Mouse (Mus musculus): ENCODE measurements around the gene Baz1b.

The Baz1b gene

GRCm38 (mm10) chr5:135180796-135181195, 6.3 kb upstream of the Baz1b start:
- 96% methylated on average over 14 of the region's 14 CpGs for WGBS

- whole genome bisulfite sequencing: 66% methylated on average over 6 of the region's 6 CpGs
Measured at GRCm38 (mm10) chr5:135181776-135182175, 5.3 kb upstream of the Baz1b start.

DNA sequence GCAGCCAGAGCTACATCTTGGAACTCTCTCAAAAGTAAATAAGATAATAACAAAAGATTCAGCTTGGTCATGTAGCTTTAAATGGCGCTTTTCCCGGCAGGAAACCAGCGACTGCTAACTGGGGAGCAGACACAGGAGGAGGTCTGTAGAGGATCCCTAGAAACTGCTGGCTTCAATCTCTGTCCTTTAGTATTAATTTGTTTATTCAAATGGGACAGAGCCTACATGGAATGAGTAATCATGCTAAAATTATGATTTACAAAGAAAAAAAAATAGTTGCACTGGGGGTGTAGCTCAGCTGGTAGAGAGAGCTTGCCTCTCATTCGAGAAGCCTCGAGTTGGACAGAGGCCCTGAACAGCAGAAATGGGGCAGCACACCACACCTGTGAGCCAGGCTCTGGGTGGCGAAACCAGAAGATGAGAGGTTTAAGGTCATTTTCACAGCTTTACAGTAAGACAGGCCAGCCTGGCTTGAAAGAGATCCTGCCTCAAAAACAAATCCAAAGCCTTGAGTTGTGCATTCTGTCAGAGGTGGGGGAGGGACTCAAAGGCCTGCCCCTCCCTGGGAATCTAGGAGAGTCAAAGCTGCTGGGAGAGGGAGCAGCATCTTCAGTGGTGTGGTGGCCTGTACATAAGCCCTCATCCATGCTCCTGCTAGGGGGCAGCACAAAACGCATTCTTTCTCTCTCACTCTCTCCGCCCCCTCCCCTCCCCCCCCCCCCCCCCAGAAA, 3.8 kb upstream of the Baz1b start:
- WGBS: 18% methylated on average over 8 of the region's 8 CpGs

- 95% methylated on average over 3 of the region's 3 CpGs for WGBS
Measured at GRCm38 (mm10) chr5:135185016-135185415, 2.0 kb upstream of the Baz1b start.

DNA sequence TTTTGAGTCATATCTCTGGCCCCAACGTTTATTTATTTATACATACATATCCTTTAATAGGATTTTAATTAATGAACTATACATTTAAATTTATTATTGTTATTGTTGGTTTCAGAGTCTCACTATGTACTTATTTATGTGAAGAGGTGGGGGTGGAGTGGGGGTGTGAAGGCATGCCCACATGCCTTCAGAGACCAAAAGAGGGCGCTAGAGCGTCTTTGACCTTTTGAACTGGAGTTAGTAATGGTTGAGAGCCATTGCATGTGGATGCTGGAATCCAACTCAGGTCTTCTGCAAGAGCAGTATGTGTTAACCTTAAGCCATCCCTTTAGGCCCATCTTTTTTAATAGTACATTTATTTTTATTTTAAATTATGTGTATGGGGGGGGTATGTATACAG, 1.5 kb upstream of the Baz1b start:
- 32% methylated on average over 3 of the region's 3 CpGs for WGBS

DNA sequence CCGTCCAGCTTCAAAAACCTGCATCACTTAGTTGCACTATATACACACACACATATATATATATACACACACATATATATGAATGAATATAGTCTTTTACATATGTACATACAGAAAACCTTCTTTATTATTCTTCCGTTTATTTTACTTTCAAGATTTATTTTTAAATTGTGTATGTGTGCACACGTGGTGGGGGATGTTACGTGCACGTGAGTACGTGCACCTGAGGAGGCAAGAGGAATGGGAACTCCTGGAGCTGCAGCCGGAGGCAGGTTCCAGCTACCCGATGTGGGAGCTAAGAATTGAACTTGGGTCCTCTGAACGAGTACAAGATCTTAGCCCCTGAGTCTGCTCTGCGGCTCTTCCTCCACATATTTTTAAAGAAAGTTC, 838 bp upstream of the Baz1b start:
- WGBS: 12% methylated on average over 10 of the region's 10 CpGs

GRCm38 (mm10) chr5:135187349-135188213, 517 bp downstream of the Baz1b start:
- WGBS: under 1% methylated on average over 102 of the region's 102 CpGs

- 2% methylated on average over 8 of the region's 8 CpGs for WGBS
Measured at GRCm38 (mm10) chr5:135188214-135188554, 1.1 kb downstream of the Baz1b start.

GRCm38 (mm10) chr5:135189281-135190022, 2.4 kb downstream of the Baz1b start:
- 44% methylated on average over 2 of the region's 2 CpGs for WGBS

GRCm38 (mm10) chr5:135191620-135192019, 4.6 kb downstream of the Baz1b start:
- 40% methylated on average over 2 of the region's 2 CpGs for WGBS

- 80% methylated on average over 1 of the region's 1 CpGs for WGBS
Measured at GRCm38 (mm10) chr5:135192431-135192830, 5.4 kb downstream of the Baz1b start.

DNA sequence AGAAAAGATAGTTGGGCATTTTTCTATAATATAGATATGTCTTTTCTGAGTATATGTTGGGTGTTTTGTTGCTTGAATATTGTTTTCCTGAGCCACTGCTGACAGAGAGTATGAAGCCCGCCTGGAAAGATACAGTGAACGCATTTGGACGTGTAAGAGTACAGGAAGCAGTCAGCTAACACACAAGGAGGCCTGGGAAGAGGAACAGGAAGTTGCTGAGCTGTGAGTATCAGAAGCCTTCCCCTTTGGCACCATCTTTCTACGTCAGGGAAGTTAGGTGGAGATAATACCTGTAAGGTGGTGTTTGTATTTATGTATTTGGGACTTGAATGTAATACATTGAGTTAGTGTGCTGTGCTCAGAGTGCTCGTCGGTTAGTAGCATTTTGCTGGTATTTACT, 9.3 kb downstream of the Baz1b start:
- 70% methylated on average over 6 of the region's 6 CpGs for WGBS

DNA sequence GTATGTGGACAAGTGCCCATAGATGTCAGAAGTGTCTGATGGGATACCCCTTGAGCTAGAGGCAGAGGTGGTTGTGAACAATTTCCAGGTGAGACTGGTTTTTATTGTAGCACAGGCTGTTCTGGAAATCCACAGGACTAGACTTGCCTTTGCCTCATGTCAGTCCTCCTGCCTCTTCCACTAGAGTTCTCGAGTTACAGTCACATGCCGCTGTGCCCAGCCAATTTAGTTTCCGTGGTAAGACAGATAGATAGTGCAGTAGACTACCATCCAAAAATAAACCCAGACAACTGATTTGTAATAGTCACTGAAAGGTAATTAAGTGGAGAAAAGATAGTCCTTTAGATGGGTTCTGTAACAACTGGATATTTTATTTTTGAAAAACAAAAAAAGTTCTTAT, 15.7 kb downstream of the Baz1b start:
- whole genome bisulfite sequencing: 82% methylated on average over 3 of the region's 3 CpGs

GRCm38 (mm10) chr5:135208197-135208596, 21.1 kb downstream of the Baz1b start:
- 100% methylated on average over 1 of the region's 1 CpGs for WGBS

GRCm38 (mm10) chr5:135216871-135217270, 29.8 kb downstream of the Baz1b start:
- WGBS: 81% methylated on average over 6 of the region's 6 CpGs

DNA sequence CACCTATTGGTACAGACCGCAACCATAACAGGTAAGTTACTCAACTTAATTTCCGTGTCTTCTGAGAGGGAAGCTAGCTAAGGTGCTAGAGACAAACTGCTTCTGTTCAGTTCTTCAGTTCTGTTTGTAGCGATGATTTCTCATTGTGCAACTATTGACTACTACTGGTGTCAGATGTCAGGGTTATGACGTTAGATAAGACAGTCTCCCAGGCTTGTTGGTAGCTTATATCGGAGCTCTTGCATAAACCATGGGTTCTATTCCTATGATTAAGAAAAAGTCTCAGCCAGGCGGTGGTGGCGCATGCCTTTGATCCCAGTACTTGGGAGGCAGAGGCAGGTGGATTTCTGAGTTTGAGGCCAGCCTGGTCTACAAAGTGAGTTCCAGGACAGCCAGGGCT, 35.0 kb downstream of the Baz1b start:
- WGBS: 95% methylated on average over 7 of the region's 7 CpGs

GRCm38 (mm10) chr5:135224169-135224568, 37.1 kb downstream of the Baz1b start:
- 90% methylated on average over 3 of the region's 3 CpGs for WGBS

- 93% methylated on average over 4 of the region's 4 CpGs for WGBS
Measured at GRCm38 (mm10) chr5:135225879-135226278, 38.8 kb downstream of the Baz1b start.

DNA sequence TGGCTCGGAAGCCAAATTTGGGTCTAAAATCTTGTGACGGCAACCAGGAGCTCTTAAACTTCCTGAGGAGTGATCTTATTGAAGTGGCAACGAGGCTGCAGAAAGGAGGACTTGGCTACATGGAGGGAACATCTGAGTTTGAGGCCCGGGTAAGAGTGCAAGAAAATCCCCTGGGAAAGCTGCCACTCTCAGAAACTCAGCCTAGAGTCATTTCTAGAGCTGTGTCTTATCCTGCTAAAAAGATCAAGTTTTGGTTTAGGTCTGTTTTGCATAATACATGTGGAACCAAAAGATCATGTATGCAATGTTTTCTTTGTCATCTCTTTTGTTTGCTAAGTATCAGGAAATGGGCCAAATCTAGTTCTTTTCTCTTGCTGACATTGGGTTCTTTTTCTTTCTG, 43.1 kb downstream of the Baz1b start:
- WGBS: 58% methylated on average over 4 of the region's 4 CpGs

DNA sequence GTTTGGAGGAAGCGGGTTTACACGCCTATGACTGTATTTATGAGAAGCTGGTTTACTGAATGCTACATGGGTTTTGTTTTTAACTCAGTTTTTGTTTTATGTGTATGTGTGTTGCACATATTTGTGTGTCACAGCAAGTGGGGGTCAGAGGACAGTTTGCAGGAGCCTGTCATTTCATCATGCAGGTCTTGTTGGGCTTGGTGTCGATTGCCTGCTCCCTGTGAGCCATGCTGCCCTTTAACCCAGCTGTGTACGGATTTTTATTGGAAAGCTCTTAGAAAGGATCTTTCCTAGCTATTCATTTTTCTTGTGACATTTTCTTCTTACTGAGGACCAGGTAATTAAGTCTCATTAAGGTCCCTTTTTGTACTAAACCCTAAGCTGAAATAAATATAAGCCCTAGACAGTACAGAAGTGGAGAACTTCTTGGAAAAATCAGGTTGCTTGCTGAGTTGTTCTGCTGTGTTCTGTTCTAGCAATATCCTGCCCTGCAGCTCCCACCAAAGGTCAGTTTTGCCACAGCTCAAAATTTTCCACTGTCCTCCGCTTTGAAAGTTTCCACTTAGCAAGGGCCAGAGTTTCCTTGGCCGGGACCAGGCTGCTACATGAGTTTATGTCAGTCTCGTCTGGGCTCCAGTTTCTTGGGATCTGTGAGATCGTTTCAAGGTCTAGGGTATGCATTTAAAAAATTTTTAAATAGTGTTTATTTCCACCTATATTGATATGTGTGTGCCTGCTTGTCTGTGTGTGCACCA, 46.3 kb downstream of the Baz1b start:
- 87% methylated on average over 8 of the region's 8 CpGs for WGBS

GRCm38 (mm10) chr5:135236571-135236970, 49.5 kb downstream of the Baz1b start:
- 13% methylated on average over 2 of the region's 2 CpGs for WGBS

GRCm38 (mm10) chr5:135238832-135239231, 51.8 kb downstream of the Baz1b start:
- 86% methylated on average over 2 of the region's 2 CpGs for WGBS

Measured in cerebral cortex, adult 2 months (tissue).